Mouse (Mus musculus) CH12.LX (cell line): ENCODE data around the gene Olfr1152.

Experiments
- CHD2 ChIP-seq: IDR thresholded peaks from 2 replicates; pipeline ENCODE4 v1.6.1; 2011; ENCODE audit warnings: low read length, improper control_type of control experiment
- CTCF ChIP-seq, 2 experiments: IDR thresholded peaks in 1 of 2; conservative IDR thresholded peaks in 1 of 2; 2 replicates each; pipeline ENCODE4 v1.5.1; 2011 to 2012; ENCODE audit warnings: low read depth in 2 of 2, low read length in 2 of 2, improper control_type of control experiment in 1 of 2, inconsistent platforms in 1 of 2, mild to moderate bottlenecking in 1 of 2, moderate library complexity in 1 of 2
- ELF1 ChIP-seq: IDR thresholded peaks from 2 replicates; pipeline ENCODE4 v1.6.1; 2014; ENCODE audit warnings: low read depth, mild to moderate bottlenecking, inconsistent platforms, low read length, improper control_type of control experiment
- EP300 ChIP-seq: IDR thresholded peaks from 2 replicates; pipeline ENCODE4 v1.6.1; 2011; ENCODE audit warnings: low read length, improper control_type of control experiment
- JUND ChIP-seq: conservative IDR thresholded peaks from 2 replicates; pipeline ENCODE4 v1.6.1; 2011; ENCODE audit warnings: low read depth, low read length, improper control_type of control experiment
- MEF2A ChIP-seq: IDR thresholded peaks from 2 replicates; pipeline ENCODE4 v1.6.1; 2014; ENCODE audit warnings: low read depth, mild to moderate bottlenecking, inconsistent platforms, low read length, improper control_type of control experiment, borderline replicate concordance
- POLR2A ChIP-seq: IDR thresholded peaks from 2 replicates; pipeline ENCODE4 v1.6.1; 2011; ENCODE audit warnings: low read depth, mild to moderate bottlenecking, improper control_type of control experiment, low read length
- RAD21 ChIP-seq: IDR thresholded peaks from 2 replicates; pipeline ENCODE4 v1.6.1; 2011; ENCODE audit warnings: low read depth, mild to moderate bottlenecking, low read length, improper control_type of control experiment, moderate library complexity
- SIN3A ChIP-seq: IDR thresholded peaks from 2 replicates; pipeline ENCODE4 v1.6.1; 2012; ENCODE audit warnings: low read length, improper control_type of control experiment, inconsistent platforms
- TCF12 ChIP-seq: IDR thresholded peaks from 2 replicates; pipeline ENCODE4 v1.6.1; 2014; ENCODE audit warnings: low read depth, mild to moderate bottlenecking, inconsistent platforms, low read length, improper control_type of control experiment
- ZC3H11A ChIP-seq: IDR thresholded peaks from 2 replicates; pipeline ENCODE4 v1.6.1; 2012; ENCODE audit warnings: low read depth, mild to moderate bottlenecking, inconsistent platforms, low read length, improper control_type of control experiment
- ZMIZ1 ChIP-seq: IDR thresholded peaks from 2 replicates; pipeline ENCODE4 v1.6.1; 2012; ENCODE audit warnings: low read depth, mild to moderate bottlenecking, inconsistent platforms, low read length, improper control_type of control experiment

GRCm38 (mm10) chr2:87866192-87866591, at the start of gene Olfr1152:
- no peak for TF ChIP-seq POLR2A
- TF ChIP-seq JUND = no peak
- TF ChIP-seq TCF12 = no peak
- TF ChIP-seq CTCF (conservative IDR thresholded peaks at IDR 0.05 in 1 of 2, IDR thresholded peaks at IDR 0.05 in 1 of 2; ENCODE audit: low read depth in 2 of 2, low read length in 2 of 2) = no peak
- TF ChIP-seq MEF2A = no peak
- TF ChIP-seq ELF1 = no peak
- TF ChIP-seq RAD21 = no peak
- no peak for TF ChIP-seq ZMIZ1
- TF ChIP-seq EP300 = no peak
- no peak for TF ChIP-seq ZC3H11A
- TF ChIP-seq SIN3A = no peak
- no peak for TF ChIP-seq CHD2
